29 mouse cellular contexts compared by ENCODE assay signal in the genomic region with DNA sequence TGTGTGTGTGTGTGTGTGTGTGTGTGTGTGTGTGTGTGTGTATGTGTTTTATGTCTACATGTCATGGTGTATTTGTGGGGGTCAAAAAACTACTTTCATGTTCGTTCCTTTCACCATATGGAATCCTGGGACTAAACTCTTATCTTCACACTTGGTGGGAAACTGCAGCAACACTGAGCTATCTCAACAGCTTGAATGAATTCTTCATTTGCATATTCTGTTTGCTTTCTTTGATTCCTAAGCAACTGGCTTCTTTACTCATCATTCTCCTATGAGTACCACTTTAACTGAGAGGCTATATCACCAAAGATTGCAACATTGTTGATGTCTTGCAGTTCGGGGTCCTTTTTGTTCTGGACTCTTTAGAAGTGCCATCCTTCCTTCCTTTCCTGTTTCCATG.
"Had no signal": no experiment of that assay in that cellular context is flagged by ENCODE, and none has a peak within 500 bp of the region (broad histone marks: within the 10 kb centered on the region; RNA-seq: fewer than 3 reads in every experiment).

No protein-coding gene starts in this region.

- DNase-seq: cerebellum, adult 2 months; cerebellum, adult 8-10 months; cerebellum, adult 9-10 months; cerebellum, adult 9-11 months; cerebellum, postnatal 10 days; cerebellum, postnatal 14 days; cerebellum, postnatal 25 days; cerebellum, postnatal 36 days; embryo, embryonic 11 days; gastrocnemius, adult 2 months; gastrocnemius, postnatal 10 days; gastrocnemius, postnatal 14 days; gastrocnemius, postnatal 25 days; gastrocnemius, postnatal 36 days; heart, adult 11 months; heart, adult 18-20 months; heart, adult 2 months had no signal

- H3K27me3 ChIP-seq: embryonic facial prominence, embryonic 12.5 days; embryonic facial prominence, embryonic 13.5 days; embryonic facial prominence, embryonic 15.5 days; forebrain, embryonic 12.5 days; forebrain, embryonic 13.5 days; forebrain, embryonic 15.5 days had no signal

- ATAC-seq: forebrain, embryonic 13.5 days; forebrain, embryonic 14.5 days; forebrain, embryonic 15.5 days had no signal

- H3K9ac ChIP-seq: embryonic facial prominence, embryonic 12.5 days; embryonic facial prominence, embryonic 13.5 days; embryonic facial prominence, embryonic 15.5 days; forebrain, embryonic 12.5 days; forebrain, embryonic 13.5 days; forebrain, embryonic 15.5 days had no signal

- H3K27ac ChIP-seq: embryonic facial prominence, embryonic 10.5 days; embryonic facial prominence, embryonic 12.5 days; embryonic facial prominence, embryonic 13.5 days; embryonic facial prominence, embryonic 15.5 days; forebrain, embryonic 10.5 days; forebrain, embryonic 12.5 days; forebrain, embryonic 13.5 days; forebrain, embryonic 15.5 days; gastrocnemius, adult 2 months; heart, adult 2 months; heart, embryonic 10.5 days had no signal

- H3K4me2 ChIP-seq: embryonic facial prominence, embryonic 12.5 days; embryonic facial prominence, embryonic 13.5 days; embryonic facial prominence, embryonic 15.5 days; forebrain, embryonic 12.5 days; forebrain, embryonic 13.5 days; forebrain, embryonic 15.5 days; heart, embryonic 11.5 days had no signal

- H3K9me3 ChIP-seq: embryonic facial prominence, embryonic 10.5 days; embryonic facial prominence, embryonic 12.5 days; embryonic facial prominence, embryonic 13.5 days; embryonic facial prominence, embryonic 15.5 days; forebrain, embryonic 10.5 days; forebrain, embryonic 12.5 days; forebrain, embryonic 13.5 days; forebrain, embryonic 15.5 days; heart, embryonic 10.5 days had no signal

- H3K4me3 ChIP-seq: embryonic facial prominence, embryonic 10.5 days; embryonic facial prominence, embryonic 12.5 days; embryonic facial prominence, embryonic 13.5 days; embryonic facial prominence, embryonic 15.5 days; erythroblast, embryonic 14.5 days; forebrain, embryonic 10.5 days; forebrain, embryonic 12.5 days; forebrain, embryonic 13.5 days; forebrain, embryonic 15.5 days; gastrocnemius, adult 2 months; heart, adult 2 months; heart, embryonic 10.5 days had no signal

- H3K36me3 ChIP-seq: embryonic facial prominence, embryonic 10.5 days; embryonic facial prominence, embryonic 12.5 days; embryonic facial prominence, embryonic 13.5 days; embryonic facial prominence, embryonic 15.5 days; forebrain, embryonic 10.5 days; forebrain, embryonic 12.5 days; forebrain, embryonic 15.5 days; heart, embryonic 10.5 days had no signal

- H3K4me1 ChIP-seq: embryonic facial prominence, embryonic 10.5 days; embryonic facial prominence, embryonic 12.5 days; embryonic facial prominence, embryonic 13.5 days; embryonic facial prominence, embryonic 15.5 days; forebrain, embryonic 10.5 days; forebrain, embryonic 12.5 days; forebrain, embryonic 13.5 days; forebrain, embryonic 15.5 days; heart, embryonic 10.5 days had no signal
